Mouse (Mus musculus): Measurements from ENCODE around the gene Spen. TPM values are rescaled to one million over a fixed set of nuclear protein-coding genes. Genes with fewer than 3 reads are reported as not detected.

Spen gene
- polyA plus RNA-seq, 1 experiment from 2014 or later, result 22.0 TPM

- Histone ChIP-seq H3K9me3 (ENCODE audit: control insufficient read depth, low read length) (no peaks in the 10 kb centered on the region), H3K4me3 (ENCODE audit: low read depth, low read length) (no peak overlapping the region), H3K36me3 (ENCODE audit: control insufficient read depth, insufficient read depth, low read length) (no peaks in the 10 kb centered on the region; the same call in 1 of the 2 replicates), H3K27me3 (ENCODE audit: control insufficient read depth, insufficient read depth, low read length) (no peaks in the 10 kb centered on the region), H3K9ac (ENCODE audit: low read depth, low read length) (no peak overlapping the region), H3K4me1 (replicated peaks; ENCODE audit: control insufficient read depth, insufficient read depth, low read length) (no peaks in the 10 kb centered on the region), H3K27ac (ENCODE audit: low read depth, low read length) (no peak overlapping the region), H3K4me2 (replicated peaks; ENCODE audit: low read depth, low read length) (no peak overlapping the region)
- WGBS, result 92% methylated on average over 11 of the region's 11 CpGs
- DNase-seq (ENCODE audit: low spot score) (no peak), ATAC-seq (ENCODE audit: low FRiP score) (no peak)
These were observed 9.5 kb downstream of the Spen start for GRCm38 (mm10) chr4:141528938-141529337.

- no peak overlapping the region for H3K27ac ChIP-seq (ENCODE audit: low read depth, low read length)
These were observed 11.3 kb downstream of the Spen start for GRCm38 (mm10) chr4:141526936-141527650.

GRCm38 (mm10) chr4:141525940-141526339, 12.5 kb downstream of the Spen start:
- Histone ChIP-seq H3K4me3 (ENCODE audit: low read depth, low read length) (no peak overlapping the region), H3K9me3 (ENCODE audit: control insufficient read depth, low read length) (no peaks in the 10 kb centered on the region), H3K27me3 (ENCODE audit: control insufficient read depth, insufficient read depth, low read length) (no peaks in the 10 kb centered on the region), H3K4me1 (replicated peaks; ENCODE audit: control insufficient read depth, insufficient read depth, low read length) (no peaks in the 10 kb centered on the region), H3K9ac (ENCODE audit: low read depth, low read length) (no peak overlapping the region), H3K27ac (ENCODE audit: low read depth, low read length) (no peak overlapping the region), H3K36me3 (ENCODE audit: control insufficient read depth, insufficient read depth, low read length) (peaks cover 10% of the 10 kb centered on the region), H3K4me2 (replicated peaks; ENCODE audit: low read depth, low read length) (no peak overlapping the region)
- no peak for DNase-seq (ENCODE audit: low spot score)
- ATAC-seq (ENCODE audit: low FRiP score), result no peak
- WGBS, result 85% methylated on average over 2 of the region's 2 CpGs

More at GRCm38 (mm10) chr4:141526936-141527650, 11.3 kb downstream of the Spen start:
- H3K27me3 ChIP-seq (ENCODE audit: control insufficient read depth, insufficient read depth, low read length), result no peaks in the 10 kb centered on the region
- no peaks in the 10 kb centered on the region for H3K9me3 ChIP-seq (ENCODE audit: control insufficient read depth, low read length)
- H3K9ac ChIP-seq (ENCODE audit: low read depth, low read length), result no peak overlapping the region
- 77% methylated on average over 7 of the region's 7 CpGs for WGBS
- DNase-seq (ENCODE audit: low spot score), result no peak
- ATAC-seq (ENCODE audit: low FRiP score), result no peak
- peaks cover under 1% of the 10 kb centered on the region for H3K36me3 ChIP-seq (ENCODE audit: control insufficient read depth, insufficient read depth, low read length)
- no peaks in the 10 kb centered on the region for H3K4me1 ChIP-seq (replicated peaks; ENCODE audit: control insufficient read depth, insufficient read depth, low read length)
- no peak overlapping the region for H3K4me3 ChIP-seq (ENCODE audit: low read depth, low read length)
- H3K4me2 ChIP-seq (replicated peaks; ENCODE audit: low read depth, low read length), result no peak overlapping the region

GRCm38 (mm10) chr4:141524658-141525057, 13.7 kb downstream of the Spen start:
- Histone ChIP-seq H3K9me3 (ENCODE audit: control insufficient read depth, low read length) (no peaks in the 10 kb centered on the region), H3K27ac (ENCODE audit: low read depth, low read length) (no peak overlapping the region), H3K4me1 (replicated peaks; ENCODE audit: control insufficient read depth, insufficient read depth, low read length) (no peaks in the 10 kb centered on the region), H3K4me3 (ENCODE audit: low read depth, low read length) (no peak overlapping the region), H3K9ac (ENCODE audit: low read depth, low read length) (no peak overlapping the region), H3K36me3 (ENCODE audit: control insufficient read depth, insufficient read depth, low read length) (peaks cover 10% of the 10 kb centered on the region), H3K4me2 (replicated peaks; ENCODE audit: low read depth, low read length) (no peak overlapping the region), H3K27me3 (ENCODE audit: control insufficient read depth, insufficient read depth, low read length) (no peaks in the 10 kb centered on the region)
- ATAC-seq (ENCODE audit: low FRiP score) (no peak), DNase-seq (ENCODE audit: low spot score) (no peak)
- 69% methylated on average over 6 of the region's 6 CpGs for WGBS

- WGBS, result 83% methylated on average over 11 of the region's 11 CpGs
- no peak for ATAC-seq (ENCODE audit: low FRiP score)
- Histone ChIP-seq H3K27ac (ENCODE audit: low read depth, low read length) (no peak overlapping the region), H3K36me3 (ENCODE audit: control insufficient read depth, insufficient read depth, low read length) (peaks cover 10% of the 10 kb centered on the region), H3K4me1 (replicated peaks; ENCODE audit: control insufficient read depth, insufficient read depth, low read length) (no peaks in the 10 kb centered on the region), H3K4me2 (replicated peaks; ENCODE audit: low read depth, low read length) (no peak overlapping the region), H3K9ac (ENCODE audit: low read depth, low read length) (no peak overlapping the region), H3K9me3 (ENCODE audit: control insufficient read depth, low read length) (no peaks in the 10 kb centered on the region), H3K27me3 (ENCODE audit: control insufficient read depth, insufficient read depth, low read length) (no peaks in the 10 kb centered on the region), H3K4me3 (ENCODE audit: low read depth, low read length) (no peak overlapping the region)
- no peak for DNase-seq (ENCODE audit: low spot score)
These were observed 15.3 kb downstream of the Spen start for GRCm38 (mm10) chr4:141523128-141523527.

- Histone ChIP-seq H3K9ac (ENCODE audit: low read depth, low read length) (no peak overlapping the region), H3K36me3 (ENCODE audit: control insufficient read depth, insufficient read depth, low read length) (peaks cover 16% of the 10 kb centered on the region), H3K4me3 (ENCODE audit: low read depth, low read length) (no peak overlapping the region), H3K4me1 (replicated peaks; ENCODE audit: control insufficient read depth, insufficient read depth, low read length) (no peaks in the 10 kb centered on the region), H3K27ac (ENCODE audit: low read depth, low read length) (no peak overlapping the region), H3K4me2 (replicated peaks; ENCODE audit: low read depth, low read length) (no peak overlapping the region), H3K27me3 (ENCODE audit: control insufficient read depth, insufficient read depth, low read length) (no peaks in the 10 kb centered on the region), H3K9me3 (ENCODE audit: control insufficient read depth, low read length) (no peaks in the 10 kb centered on the region)
- ATAC-seq (ENCODE audit: low FRiP score) (no peak), DNase-seq (ENCODE audit: low spot score) (no peak)
- WGBS, result 91% methylated on average over 3 of the region's 3 CpGs
These were observed 20.0 kb downstream of the Spen start for GRCm38 (mm10) chr4:141518386-141518785.

GRCm38 (mm10) chr4:141514179-141514641, 24.2 kb downstream of the Spen start:
- Histone ChIP-seq H3K4me2 (replicated peaks; ENCODE audit: low read depth, low read length) (no peak overlapping the region), H3K27me3 (ENCODE audit: control insufficient read depth, insufficient read depth, low read length) (no peaks in the 10 kb centered on the region), H3K9me3 (ENCODE audit: control insufficient read depth, low read length) (no peaks in the 10 kb centered on the region), H3K36me3 (ENCODE audit: control insufficient read depth, insufficient read depth, low read length) (0 out of 2 replicates have a peak, but pooled peaks cover 6% of the 10 kb centered on the region), H3K4me3 (ENCODE audit: low read depth, low read length) (no peak overlapping the region), H3K9ac (ENCODE audit: low read depth, low read length) (no peak overlapping the region), H3K27ac (ENCODE audit: low read depth, low read length) (no peak overlapping the region), H3K4me1 (replicated peaks; ENCODE audit: control insufficient read depth, insufficient read depth, low read length) (no peaks in the 10 kb centered on the region)
- 53% methylated on average over 12 of the region's 12 CpGs for WGBS
- ATAC-seq (ENCODE audit: low FRiP score) (no peak), DNase-seq (ENCODE audit: low spot score) (no peak)

GRCm38 (mm10) chr4:141512145-141512544, 26.3 kb downstream of the Spen start:
- H3K27ac ChIP-seq (ENCODE audit: low read depth, low read length), result no peak overlapping the region
- H3K27me3 ChIP-seq (ENCODE audit: control insufficient read depth, insufficient read depth, low read length), result no peaks in the 10 kb centered on the region
- no peaks in the 10 kb centered on the region for H3K4me1 ChIP-seq (replicated peaks; ENCODE audit: control insufficient read depth, insufficient read depth, low read length)
- no peaks in the 10 kb centered on the region for H3K9me3 ChIP-seq (ENCODE audit: control insufficient read depth, low read length)
- no peak overlapping the region for H3K4me3 ChIP-seq (ENCODE audit: low read depth, low read length)
- ATAC-seq (ENCODE audit: low FRiP score), result no peak
- 79% methylated on average over 6 of the region's 6 CpGs for WGBS
- H3K36me3 ChIP-seq (ENCODE audit: control insufficient read depth, insufficient read depth, low read length), result 0 out of 2 replicates have a peak, but pooled peaks cover 2% of the 10 kb centered on the region
- DNase-seq (ENCODE audit: low spot score), result no peak
- H3K9ac ChIP-seq (ENCODE audit: low read depth, low read length), result no peak overlapping the region
- H3K4me2 ChIP-seq (replicated peaks; ENCODE audit: low read depth, low read length), result no peak overlapping the region

- no peak overlapping the region for H3K9ac ChIP-seq (ENCODE audit: low read depth, low read length)
- H3K4me2 ChIP-seq (replicated peaks; ENCODE audit: low read depth, low read length), result no peak overlapping the region
- 88% methylated on average over 13 of the region's 13 CpGs for WGBS
- no peaks in the 10 kb centered on the region for H3K9me3 ChIP-seq (ENCODE audit: control insufficient read depth, low read length)
- no peak overlapping the region for H3K27ac ChIP-seq (ENCODE audit: low read depth, low read length)
- DNase-seq (ENCODE audit: low spot score) (no peak), ATAC-seq (ENCODE audit: low FRiP score) (no peak)
- H3K4me3 ChIP-seq (ENCODE audit: low read depth, low read length), result no peak overlapping the region
- no peaks in the 10 kb centered on the region for H3K27me3 ChIP-seq (ENCODE audit: control insufficient read depth, insufficient read depth, low read length)
- H3K4me1 ChIP-seq (replicated peaks; ENCODE audit: control insufficient read depth, insufficient read depth, low read length), result no peaks in the 10 kb centered on the region
- no peaks in the 10 kb centered on the region for H3K36me3 ChIP-seq (ENCODE audit: control insufficient read depth, insufficient read depth, low read length)
These were observed 27.9 kb downstream of the Spen start for GRCm38 (mm10) chr4:141510457-141510856.
